Mouse (Mus musculus) layer of hippocampus, adult 8-10 months (tissue): ENCODE data around the gene Tsc22d3. TPM values are rescaled to one million over a fixed set of nuclear protein-coding genes. Genes with fewer than 3 reads are reported as not detected.
"Not testable (repeated sequence)": the region's sequence is repeated elsewhere in the genome, so short reads cannot be mapped to it uniquely, and the experiment has no call there.

Source experiments
- DNase-seq, 2 experiments: peaks; one replicate each; pipeline ENCODE4 v3.0.0; 2022; ENCODE audit warnings: low spot score in 2 of 2
- total RNA-seq, 4 experiments: library from RNA; stranded (reverse); gene quantifications; 2 replicates each; pipeline ENCODE4 v1.2.4; 2022

The Tsc22d3 gene
- total RNA-seq, 4 experiments from 2014 or later = 79.8 to 114 (median 91.7) TPM

DNA sequence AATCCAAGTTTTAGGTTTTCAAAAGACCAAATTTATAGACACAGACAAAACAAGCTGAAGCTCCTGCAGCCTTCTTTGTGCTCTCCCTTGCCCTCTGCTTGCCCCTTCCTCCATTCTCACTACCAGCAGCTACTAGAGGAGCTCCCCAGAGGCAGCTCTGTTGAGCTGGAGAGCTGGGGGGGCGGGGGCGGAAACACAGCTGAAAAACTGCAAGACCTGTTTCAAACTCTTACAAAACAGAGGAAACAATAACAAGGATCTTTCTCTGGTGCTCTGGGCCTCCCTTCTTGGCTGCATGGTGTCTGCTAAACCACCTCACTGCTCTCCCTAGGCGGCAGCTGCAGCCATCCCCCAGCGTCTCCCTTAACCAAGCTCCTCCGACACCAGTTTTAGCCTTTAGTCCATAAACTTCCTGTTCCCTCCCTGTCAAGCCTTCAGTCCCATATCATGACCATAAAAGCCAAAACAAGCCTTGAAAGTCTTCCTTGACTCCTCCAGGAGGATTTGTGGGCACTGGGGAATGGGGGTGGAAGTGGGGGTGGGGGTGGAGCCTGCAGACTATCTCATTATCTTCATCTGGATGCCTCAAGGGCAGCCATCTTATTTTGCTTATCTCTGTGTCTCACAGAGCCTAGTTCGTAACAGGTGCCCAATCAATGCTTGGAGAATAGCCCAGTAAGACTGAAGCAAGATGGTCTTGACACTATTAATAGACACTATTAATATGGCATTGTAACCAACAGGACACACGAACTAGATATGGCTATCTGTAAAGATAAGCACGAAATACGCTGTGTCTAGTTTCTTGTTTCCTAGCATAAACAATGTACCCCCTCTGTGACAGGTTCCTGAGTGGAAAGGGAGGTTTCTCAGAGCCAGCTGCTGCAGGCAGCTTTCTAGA is 98.8 kb downstream of the Tsc22d3 start:
- no peak for DNase-seq

DNA sequence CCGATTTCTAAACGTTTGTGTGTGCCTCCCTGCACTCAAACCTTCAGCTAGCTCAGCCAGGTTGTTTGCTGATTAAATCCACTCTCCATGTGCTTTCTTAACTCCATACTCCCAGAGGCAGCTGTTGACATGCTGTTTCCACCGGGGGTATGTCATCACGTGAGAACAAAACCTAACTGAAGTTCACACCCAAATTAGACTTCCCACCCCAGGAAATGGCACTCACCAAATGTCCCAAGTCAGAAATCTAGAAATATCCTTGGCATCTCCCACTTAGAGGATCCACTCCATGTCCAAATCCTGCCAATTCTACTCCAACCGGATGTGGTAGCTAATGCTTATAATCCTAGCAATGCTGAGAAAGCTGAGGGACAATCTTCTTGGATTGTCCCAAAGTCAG is 100.2 kb downstream of the Tsc22d3 start:
- no peak for DNase-seq

DNA sequence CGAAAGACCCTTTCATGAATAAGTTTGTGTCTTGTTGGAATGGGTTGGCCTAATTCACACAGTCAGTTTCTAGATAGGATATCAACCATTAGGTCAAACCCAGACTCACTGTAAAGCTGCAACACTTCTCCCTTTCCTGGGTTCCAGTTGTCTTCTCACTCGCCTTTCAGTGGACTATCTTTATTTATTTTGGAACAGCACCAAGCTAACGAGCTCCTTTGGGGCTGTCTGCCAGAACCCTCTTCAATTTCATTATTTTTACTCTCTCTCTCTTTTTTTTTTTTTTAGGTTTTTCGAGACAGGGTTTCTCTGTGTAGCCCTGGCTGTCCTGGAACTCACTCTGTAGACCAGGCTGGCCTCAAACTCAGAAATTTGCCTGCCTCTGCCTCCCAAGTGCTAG is 102.0 kb downstream of the Tsc22d3 start:
- DNase-seq = not testable (repeated sequence)

DNA sequence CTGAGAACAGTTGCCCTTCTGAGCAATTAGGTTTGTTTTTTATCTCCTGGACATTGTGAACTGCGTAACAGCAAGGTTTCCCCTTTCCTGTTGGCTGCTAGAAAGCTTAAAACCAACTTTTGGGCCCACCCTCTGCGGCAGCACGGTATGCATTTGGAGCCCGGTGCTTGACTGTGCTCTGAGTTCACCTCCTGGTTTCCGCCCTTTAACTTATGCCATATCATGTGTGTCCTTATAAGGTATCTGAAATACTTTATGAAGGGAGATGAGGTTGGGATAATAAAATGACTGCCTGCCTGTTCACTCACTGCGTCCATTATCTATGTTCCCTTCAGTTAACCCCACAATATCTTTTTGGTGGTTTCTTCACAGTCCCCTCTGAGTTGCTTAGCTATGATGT is 106.3 kb downstream of the Tsc22d3 start:
- no peak for DNase-seq

DNA sequence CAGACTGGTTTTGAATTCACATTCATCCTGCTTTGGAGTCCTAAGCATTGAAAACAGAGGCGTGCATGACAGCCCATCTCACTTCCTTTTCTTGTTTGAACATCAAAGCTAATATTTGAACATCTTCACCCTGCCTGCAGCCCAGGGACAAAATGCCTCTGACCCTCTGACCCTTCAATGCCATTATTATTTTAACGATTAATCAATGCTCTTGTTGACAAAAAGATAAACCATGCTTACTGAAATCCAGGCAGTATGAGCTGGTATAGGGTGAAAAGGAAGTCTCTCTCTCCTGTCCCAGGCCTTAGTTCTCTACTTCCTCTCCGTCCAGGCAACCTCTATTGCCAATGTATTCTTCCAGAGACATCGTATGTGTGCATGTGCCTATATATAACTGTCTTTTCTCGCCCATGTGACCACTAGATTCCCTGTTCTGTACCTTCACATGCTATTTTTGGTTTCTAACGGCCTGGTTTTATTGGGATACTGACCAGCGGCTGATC is 106.9 kb downstream of the Tsc22d3 start:
- no peak for DNase-seq

DNA sequence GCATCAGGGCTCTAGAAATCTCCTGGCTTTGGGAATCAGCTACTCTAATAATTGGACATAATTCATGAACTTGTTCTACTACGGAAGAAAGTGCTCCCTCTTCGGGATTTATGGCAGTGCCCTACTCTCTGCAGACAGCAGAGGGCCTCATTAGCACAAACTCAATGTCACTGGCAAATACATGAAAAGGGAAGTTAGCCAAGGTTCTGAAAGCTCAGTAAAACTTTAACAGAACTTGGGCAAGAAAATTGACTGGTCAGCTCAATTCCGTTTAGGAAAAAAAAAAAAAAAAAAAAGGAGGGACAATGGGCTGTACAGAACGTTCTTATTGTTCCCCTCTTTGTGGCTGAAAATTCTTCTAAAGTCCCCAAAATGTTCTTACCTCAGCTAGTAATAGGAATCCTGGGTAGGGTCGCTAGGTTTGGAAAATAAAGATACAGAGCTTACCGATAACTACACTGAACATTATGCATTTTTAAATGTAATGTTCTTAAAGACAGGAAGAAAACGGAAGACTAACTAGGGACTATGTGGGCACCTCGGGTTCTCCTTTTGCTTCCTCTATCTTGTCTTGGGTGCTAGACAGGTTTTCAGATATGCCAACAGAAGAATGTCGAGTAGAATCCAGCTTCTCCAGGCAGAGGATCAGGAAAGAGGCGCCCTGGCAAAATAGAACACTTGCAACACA is 108.4 kb downstream of the Tsc22d3 start:
- DNase-seq = peak in 1 of 2 experiments; percentile 34

DNA sequence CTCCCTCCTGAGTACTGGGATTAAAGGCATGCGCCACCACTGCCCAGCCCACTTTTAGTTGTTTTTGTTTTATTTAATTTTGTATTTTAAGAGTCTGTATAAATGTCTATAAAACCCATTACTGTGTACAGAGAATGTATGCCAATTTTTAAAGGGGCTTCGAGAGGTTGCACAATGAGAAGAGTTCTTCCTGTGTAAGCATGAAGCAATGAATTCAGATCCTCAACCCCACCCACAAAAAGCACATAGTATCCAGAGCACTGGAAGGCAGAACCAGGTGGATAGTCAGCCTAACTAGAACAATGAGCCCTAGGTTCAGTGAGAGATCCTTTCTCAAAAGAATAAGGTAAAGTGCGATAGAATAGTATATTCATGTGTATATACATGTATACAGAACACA is 110.3 kb downstream of the Tsc22d3 start:
- no peak for DNase-seq

Other genes starting within 250 kb of the Tsc22d3 start
- gene Prps1, start 144.0 kb downstream of the Tsc22d3 start, total RNA-seq = 10 to 100 TPM; 67.9 to 77.7 (median 73.4) TPM
- gene Mid2, start 63.9 kb upstream of the Tsc22d3 start, total RNA-seq = 10 to 100 TPM; 20.8 to 26.3 (median 23.6) TPM
- not detected for gene Tex13b, start 212.8 kb upstream of the Tsc22d3 start, total RNA-seq